Mouse (Mus musculus) CH12.LX (cell line): ENCODE data around the gene Racgap1. TPM values are rescaled to one million over a fixed set of nuclear protein-coding genes. Genes with fewer than 3 reads are reported as not detected.

Experiments used
- DNase-seq: peaks from one replicate; pipeline ENCODE4 v3.0.0-alpha.2; 2013; ENCODE audit errors: extremely low read depth
- H3K27ac ChIP-seq: 2 replicates; pipeline ENCODE4 v1.5.1; 2012; ENCODE audit warnings: low read depth, mild to moderate bottlenecking, control low read depth, moderate library complexity; ENCODE audit not compliant: insufficient read depth
- H3K27me3 ChIP-seq: replicated peaks from 2 replicates; pipeline ENCODE3; 2012; ENCODE audit warnings: inconsistent platforms
- H3K36me3 ChIP-seq, 2 experiments: replicated peaks in 1 of 2; 2 replicates each; pipeline versions ENCODE3 to v1.6.1; 2012; ENCODE audit warnings: inconsistent platforms in 1 of 2, low read length in 1 of 2, mild to moderate bottlenecking in 1 of 2, mixed read lengths in 1 of 2, moderate library complexity in 1 of 2; ENCODE audit not compliant: control insufficient read depth in 1 of 2, insufficient read depth in 1 of 2
- H3K4me1 ChIP-seq, 2 experiments: 2 replicates each; pipeline ENCODE4 v1.6.1; 2012; ENCODE audit warnings: inconsistent platforms in 1 of 2, moderate library complexity in 1 of 2; ENCODE audit not compliant: insufficient read depth in 2 of 2, control insufficient read depth in 1 of 2
- H3K4me2 ChIP-seq: 2 replicates; pipeline ENCODE4 v1.6.1; 2012; ENCODE audit warnings: low read depth, mild to moderate bottlenecking, control low read depth; ENCODE audit not compliant: poor library complexity, insufficient read depth, severe bottlenecking
- H3K4me3 ChIP-seq, 3 experiments: fragments of 150-350 bp in 1 of 3; sonication (generic) in 1 of 3; replicated peaks in 1 of 3; 2 replicates each; pipeline versions ENCODE3 to v1.5.1; 2011 to 2012; ENCODE audit warnings: low read depth in 2 of 3, low read length in 2 of 3, mild to moderate bottlenecking in 2 of 3, moderate library complexity in 2 of 3, control low read depth in 1 of 3, improper control_type of control experiment in 1 of 3, inconsistent platforms in 1 of 3, mixed read lengths in 1 of 3; ENCODE audit not compliant: poor library complexity in 1 of 3
- H3K79me2 ChIP-seq: replicated peaks from 2 replicates; pipeline ENCODE4 v1.6.1; 2012; ENCODE audit warnings: mild to moderate bottlenecking, moderate library complexity; ENCODE audit not compliant: control insufficient read depth, poor library complexity, insufficient read depth, severe bottlenecking; ENCODE audit errors: extremely low read depth
- H3K9ac ChIP-seq: 2 replicates; pipeline ENCODE4 v1.6.1; 2012; ENCODE audit warnings: low read depth, mild to moderate bottlenecking, control low read depth, moderate library complexity; ENCODE audit not compliant: insufficient read depth
- H3K9me3 ChIP-seq: replicated peaks from 2 replicates; pipeline ENCODE3; 2012; ENCODE audit warnings: low read length, inconsistent platforms, mixed read lengths
- BHLHE40 ChIP-seq: IDR thresholded peaks from 2 replicates; pipeline ENCODE4 v1.6.1; 2011; ENCODE audit warnings: mild to moderate bottlenecking, low read depth, low read length, improper control_type of control experiment
- CHD1 ChIP-seq: IDR thresholded peaks from 2 replicates; pipeline ENCODE4 v1.6.1; 2012; ENCODE audit warnings: low read depth, low read length, improper control_type of control experiment, inconsistent platforms
- CHD2 ChIP-seq: IDR thresholded peaks from 2 replicates; pipeline ENCODE4 v1.6.1; 2011; ENCODE audit warnings: low read length, improper control_type of control experiment
- CTCF ChIP-seq, 2 experiments: IDR thresholded peaks in 1 of 2; conservative IDR thresholded peaks in 1 of 2; 2 replicates each; pipeline ENCODE4 v1.5.1; 2011 to 2012; ENCODE audit warnings: low read depth in 2 of 2, low read length in 2 of 2, improper control_type of control experiment in 1 of 2, inconsistent platforms in 1 of 2, mild to moderate bottlenecking in 1 of 2, moderate library complexity in 1 of 2
- E2F4 ChIP-seq: IDR thresholded peaks from 2 replicates; pipeline ENCODE4 v1.6.1; 2011; ENCODE audit warnings: low read depth, low read length, improper control_type of control experiment; ENCODE audit not compliant: insufficient replicate concordance
- ETS1 ChIP-seq: conservative IDR thresholded peaks from 2 replicates; pipeline ENCODE4 v1.6.1; 2012; ENCODE audit warnings: low read depth, mild to moderate bottlenecking, inconsistent platforms, low read length, improper control_type of control experiment, moderate library complexity
- GABPA ChIP-seq: IDR thresholded peaks from 2 replicates; pipeline ENCODE4 v1.6.1; 2012; ENCODE audit warnings: low read depth, low read length, improper control_type of control experiment, inconsistent platforms; ENCODE audit not compliant: insufficient replicate concordance
- HCFC1 ChIP-seq: IDR thresholded peaks from 2 replicates; pipeline ENCODE4 v1.6.1; 2012; ENCODE audit warnings: low read depth, mild to moderate bottlenecking, inconsistent platforms, low read length, improper control_type of control experiment
- IRF4 ChIP-seq: IDR thresholded peaks from 2 replicates; pipeline ENCODE4 v1.6.1; 2014; ENCODE audit warnings: low read depth, mild to moderate bottlenecking, inconsistent platforms, low read length, improper control_type of control experiment
- JUND ChIP-seq: conservative IDR thresholded peaks from 2 replicates; pipeline ENCODE4 v1.6.1; 2011; ENCODE audit warnings: low read depth, low read length, improper control_type of control experiment
- MAZ ChIP-seq: IDR thresholded peaks from 2 replicates; pipeline ENCODE4 v1.6.1; 2012; ENCODE audit warnings: low read depth, mild to moderate bottlenecking, inconsistent platforms, low read length, improper control_type of control experiment, moderate library complexity
- MEF2A ChIP-seq: IDR thresholded peaks from 2 replicates; pipeline ENCODE4 v1.6.1; 2014; ENCODE audit warnings: low read depth, mild to moderate bottlenecking, inconsistent platforms, low read length, improper control_type of control experiment, borderline replicate concordance
- MXI1 ChIP-seq: IDR thresholded peaks from 2 replicates; pipeline ENCODE4 v1.6.1; 2011; ENCODE audit warnings: mild to moderate bottlenecking, low read depth, low read length, improper control_type of control experiment
- NELFE ChIP-seq: IDR thresholded peaks from 2 replicates; pipeline ENCODE4 v1.6.1; 2011; ENCODE audit warnings: low read depth, low read length, improper control_type of control experiment
- NRF1 ChIP-seq: IDR thresholded peaks from 2 replicates; pipeline ENCODE4 v1.6.1; 2014; ENCODE audit warnings: low read depth, mild to moderate bottlenecking, inconsistent platforms, low read length, improper control_type of control experiment, moderate library complexity
- POLR2A ChIP-seq: IDR thresholded peaks from 2 replicates; pipeline ENCODE4 v1.6.1; 2011; ENCODE audit warnings: low read depth, mild to moderate bottlenecking, improper control_type of control experiment, low read length
- RAD21 ChIP-seq: IDR thresholded peaks from 2 replicates; pipeline ENCODE4 v1.6.1; 2011; ENCODE audit warnings: low read depth, mild to moderate bottlenecking, low read length, improper control_type of control experiment, moderate library complexity
- RCOR1 ChIP-seq: conservative IDR thresholded peaks from 2 replicates; pipeline ENCODE4 v1.6.1; 2012; ENCODE audit warnings: low read depth, mild to moderate bottlenecking, inconsistent platforms, low read length, improper control_type of control experiment
- SIN3A ChIP-seq: IDR thresholded peaks from 2 replicates; pipeline ENCODE4 v1.6.1; 2012; ENCODE audit warnings: low read length, improper control_type of control experiment, inconsistent platforms
- USF2 ChIP-seq: conservative IDR thresholded peaks from 2 replicates; pipeline ENCODE4 v1.6.1; 2011; ENCODE audit warnings: low read depth, low read length, improper control_type of control experiment
- ZC3H11A ChIP-seq: IDR thresholded peaks from 2 replicates; pipeline ENCODE4 v1.6.1; 2012; ENCODE audit warnings: low read depth, mild to moderate bottlenecking, inconsistent platforms, low read length, improper control_type of control experiment
- ZKSCAN1 ChIP-seq: IDR thresholded peaks from 2 replicates; pipeline ENCODE4 v1.6.1; 2012; ENCODE audit warnings: low read depth, inconsistent platforms, low read length, improper control_type of control experiment, borderline replicate concordance
- ZMIZ1 ChIP-seq: IDR thresholded peaks from 2 replicates; pipeline ENCODE4 v1.6.1; 2012; ENCODE audit warnings: low read depth, mild to moderate bottlenecking, inconsistent platforms, low read length, improper control_type of control experiment
- ZNF384 ChIP-seq: IDR thresholded peaks from 2 replicates; pipeline ENCODE4 v1.6.1; 2012; ENCODE audit warnings: low read depth, low read length, improper control_type of control experiment, inconsistent platforms
- dilution Hi-C: fragments of 300-500 bp; cut with MboI; formaldehyde crosslinking; loops from 2 replicates; pipeline ENCODE4 v1.14.3; 2020; ENCODE audit warnings: low sequenced_read_pairs; ENCODE audit not compliant: extremely low pct_unique_long_range_greater_than_20kb, extremely low pct_ligation_motif_present
- in situ Hi-C: fragments of 300-500 bp; cut with MboI; formaldehyde crosslinking; loops from 3 replicates; pipeline ENCODE4 v1.14.3; 2019; ENCODE audit warnings: low sequenced_read_pairs, low pct_ligation_motif_present, low pct_unique_long_range_greater_than_20kb, mixed read lengths
- polyA plus RNA-seq: library from polyadenylated mRNA; unstranded; fragments of >175 nt; gene quantifications from 2 replicates; pipeline ENCODE4 v1.2.1, GENCODE M21; 2012; ENCODE audit warnings: low read depth; ENCODE audit not compliant: insufficient read length
- total RNA-seq, 2 experiments: library from RNA; depleted of rRNA; stranded (reverse); fragments of 300-350 nt in 1 of 2; fragments of >200 nt in 1 of 2; gene quantifications; 2 replicates each; pipeline ENCODE4 v1.2.3; 2012 to 2014

Racgap1 gene
- total and polyA plus RNA-seq, 3 experiments = 97.9 to 131 (median 130) TPM

GRCm38 (mm10) chr15:99589237-99589636, 62.2 kb downstream of the Racgap1 start:
- H3K9ac ChIP-seq = no peak overlapping the region
- no peak for TF ChIP-seq E2F4
- TF ChIP-seq MEF2A = no peak
- no peak for TF ChIP-seq SIN3A
- TF ChIP-seq RCOR1 = no peak
- TF ChIP-seq POLR2A = no peak
- no peak for TF ChIP-seq CHD1
- TF ChIP-seq JUND = no peak
- H3K4me1 ChIP-seq = peaks cover 3 to 9% of the 10 kb centered on the region in 2 experiments; a peak in 2 of 4 replicates
- in situ Hi-C loops = no loop called here
- no peaks in the 10 kb centered on the region for H3K36me3 ChIP-seq
- peaks cover 90% of the 10 kb centered on the region for H3K27me3 ChIP-seq
- no peaks in the 10 kb centered on the region for H3K79me2 ChIP-seq
- peaks cover 5% of the 10 kb centered on the region for H3K9me3 ChIP-seq
- dilution Hi-C loops = no loop called here
- H3K4me2 ChIP-seq = no peak overlapping the region
- no peak overlapping the region for H3K4me3 ChIP-seq
- no peak overlapping the region for H3K27ac ChIP-seq
- DNase-seq = no peak

GRCm38 (mm10) chr15:99586525-99586924, 64.9 kb downstream of the Racgap1 start:
- Histone ChIP-seq H3K9ac (no peak overlapping the region), H3K4me3 (no peak overlapping the region), H3K4me1 (peaks cover 3 to 6% of the 10 kb centered on the region in 2 experiments; a peak in 2 of 4 replicates), H3K4me2 (no peak overlapping the region), H3K79me2 (no peaks in the 10 kb centered on the region), H3K36me3 (no peaks in the 10 kb centered on the region), H3K27ac (no peak overlapping the region), H3K9me3 (peaks cover 13% of the 10 kb centered on the region), H3K27me3 (peaks cover 86% of the 10 kb centered on the region)
- TF ChIP-seq ETS1 = no peak
- no peak for TF ChIP-seq MXI1
- TF ChIP-seq GABPA = no peak
- TF ChIP-seq MAZ = no peak
- TF ChIP-seq NELFE = no peak
- TF ChIP-seq MEF2A = no peak
- no peak for TF ChIP-seq USF2
- no peak for TF ChIP-seq CHD2
- no peak for TF ChIP-seq ZC3H11A
- no peak for TF ChIP-seq NRF1
- no peak for TF ChIP-seq ZKSCAN1
- TF ChIP-seq ZMIZ1 = no peak
- no peak for TF ChIP-seq HCFC1
- no peak for TF ChIP-seq IRF4
- no peak for TF ChIP-seq BHLHE40
- TF ChIP-seq CHD1 = no peak
- no peak for TF ChIP-seq RAD21
- TF ChIP-seq ZNF384 = no peak
- TF ChIP-seq CTCF (conservative IDR thresholded peaks at IDR 0.05 in 1 of 2, IDR thresholded peaks at IDR 0.05 in 1 of 2; ENCODE audit: low read depth in 2 of 2, low read length in 2 of 2) = no peak
- no peak for TF ChIP-seq RCOR1
- dilution Hi-C loops = no loop called here
- no peak for DNase-seq
- in situ Hi-C loops = no loop called here
